Mouse (Mus musculus): ENCODE measurements at regions not wholly inside any gene's neighbourhood (a gene's known extent, or its start where the extent isn't known, plus 50 kb on each side); places are given as distances from the start of the nearest gene placed in this dataset.

DNA sequence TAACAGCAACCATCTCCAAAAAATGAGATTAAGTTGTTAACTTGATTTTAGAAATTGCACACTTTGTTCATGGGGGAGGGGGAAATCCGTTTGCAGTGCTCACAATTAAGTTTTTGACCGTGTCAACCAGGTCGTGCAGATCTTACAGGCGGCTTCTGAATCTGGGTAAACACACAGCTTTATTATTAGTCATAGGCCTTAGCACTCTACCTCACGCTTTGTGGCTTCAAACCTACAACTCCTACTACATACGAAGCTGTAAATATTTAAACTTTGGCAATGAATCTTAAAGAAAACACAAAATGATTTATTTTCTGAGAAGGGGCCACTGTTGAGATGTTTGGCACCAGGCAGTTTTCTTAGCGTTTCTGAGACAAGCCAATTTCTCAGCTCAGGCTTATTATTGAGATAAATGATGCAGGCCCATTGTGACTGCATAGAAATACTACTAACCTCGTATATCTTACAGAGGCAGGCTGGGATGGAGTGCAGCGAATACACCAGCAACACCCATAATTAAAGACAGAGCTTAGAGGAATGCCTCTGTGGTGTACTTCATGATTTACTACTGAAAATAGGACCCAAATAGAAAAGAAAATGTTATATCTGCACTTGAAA, 173.8 kb upstream of the Tll1 start:
- no peak for TF ChIP-seq POLR2A (IDR thresholded peaks at IDR 0.05; ENCODE audit: low read depth, low read length)
- TF ChIP-seq CTCF (IDR thresholded peaks at IDR 0.05; ENCODE audit: borderline replicate concordance, insufficient read depth, low read length), result no peak
